Mouse (Mus musculus) kidney, adult 2 months (tissue): ENCODE measurements around the gene Jade1.

Source experiments
- CTCF ChIP-seq: fragments of 200-500 bp; conservative IDR thresholded peaks from 2 replicates; pipeline ENCODE4 v1.5.1; 2011; ENCODE audit warnings: low read depth, mild to moderate bottlenecking, control low read depth, low read length, moderate library complexity, mixed read lengths; ENCODE audit not compliant: insufficient read depth, insufficient read length
- POLR2A ChIP-seq: fragments of 200-500 bp; IDR thresholded peaks from one replicate; pipeline ENCODE4 v1.6.1; 2011; ENCODE audit warnings: low read depth, low read length, control low read depth

- TF ChIP-seq CTCF (no peak), POLR2A (no peak)
Observed at GRCm38 (mm10) chr3:41560489-41560888, 5.0 kb downstream of the Jade1 start.
